ENCODE assay signal across 19 mouse cellular contexts in the genomic region with DNA sequence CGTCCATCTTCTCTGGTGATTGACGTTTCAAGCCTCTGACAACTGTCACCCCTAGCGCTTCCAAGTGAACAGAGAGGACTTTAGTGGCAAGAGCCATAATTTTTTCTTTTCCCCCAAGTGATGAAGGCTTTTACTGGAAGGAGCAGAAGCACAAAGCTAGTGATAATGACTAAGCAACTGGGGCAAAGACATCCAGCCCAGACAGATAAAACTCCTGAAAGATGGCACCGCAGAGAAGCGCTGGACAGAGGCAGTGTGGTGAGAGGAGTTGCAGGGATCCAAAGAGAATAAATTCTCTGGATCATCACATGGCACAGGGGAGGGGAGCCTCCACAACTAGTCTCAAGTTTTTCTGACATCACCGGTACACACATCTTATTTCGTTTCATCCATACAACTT. TPM values are rescaled to one million over a fixed set of nuclear protein-coding genes. Genes with fewer than 3 reads are reported as not detected.
A peak's percentile ranks its signal among the peaks of the same experiment; 100 is the strongest.
DNase-seq lines count a peak whose midpoint lies in the region; ATAC-seq and TF ChIP-seq lines count a peak whose summit lies in the region.
"Had no signal": no experiment of that assay in that cellular context is flagged by ENCODE, and none has a peak within 500 bp of the region (broad histone marks: within the 10 kb centered on the region; RNA-seq: fewer than 3 reads in every experiment).

No protein-coding gene starts in this region.

- H3K4me3 ChIP-seq in hindbrain, postnatal 0 days (ENCODE audit: low read length): no peak overlapping the region
- no peak overlapping the region for H3K4me3 ChIP-seq in hindbrain, embryonic 10.5 days
- H3K4me3 ChIP-seq in liver, postnatal 0 days (ENCODE audit: low read depth, low read length): peak overlapping the region; percentile 91

- no peak for DNase-seq in hindbrain, postnatal 0 days (ENCODE audit: low spot score)
- no peak for DNase-seq in hindbrain, embryonic 10.5 days (ENCODE audit: low spot score)
- peak; percentile 59 for DNase-seq in c-Kit-negative CD71-positive TER-119-positive erythroid progenitor cells, embryonic 14.5 days (ENCODE audit: low read depth, low spot score)
- peak; percentile 71 for DNase-seq in liver
- no peak for DNase-seq in liver, postnatal 0 days
- no peak for DNase-seq in frontal cortex, postnatal 36 days (ENCODE audit: low spot score in 2 of 2)
- no peak for DNase-seq in heart, adult 8-10 months (ENCODE audit: low spot score)
- DNase-seq: adrenal gland, postnatal 25 days; cerebellum, adult 11 months; gastrocnemius, postnatal 25 days; heart, postnatal 36 days; kidney, adult 18-20 months; kidney, postnatal 14 days; layer of hippocampus, adult 9-11 months; right cerebral cortex, postnatal 25 days; thymus, postnatal 14 days had no signal

- no peak overlapping the region for H3K27ac ChIP-seq in hindbrain, postnatal 0 days
- no peak overlapping the region for H3K27ac ChIP-seq in hindbrain, embryonic 10.5 days
- peak overlapping the region; percentile 98 for H3K27ac ChIP-seq in liver, postnatal 0 days (ENCODE audit: low read depth)
- H3K27ac ChIP-seq: limb, embryonic 15.5 days; neural tube, embryonic 15.5 days had no signal

- H3K27me3 ChIP-seq in hindbrain, postnatal 0 days (ENCODE audit: insufficient read depth, low read length): no peaks in the 10 kb centered on the region; the same call in 1 of the 2 replicates
- H3K27me3 ChIP-seq in hindbrain, embryonic 10.5 days (ENCODE audit: insufficient read depth, poor library complexity, severe bottlenecking): peaks cover 65% of the 10 kb centered on the region
- 0 out of 2 replicates have a peak, but pooled peaks cover 6% of the 10 kb centered on the region for H3K27me3 ChIP-seq in liver, postnatal 0 days (ENCODE audit: insufficient read depth, low read length)

- H3K4me1 ChIP-seq in hindbrain, postnatal 0 days (ENCODE audit: insufficient read depth, low read length): peaks cover 8% of the 10 kb centered on the region; the same call in 1 of the 2 replicates
- H3K4me1 ChIP-seq in hindbrain, embryonic 10.5 days (replicated peaks): peaks cover 15% of the 10 kb centered on the region
- H3K4me1 ChIP-seq in liver, postnatal 0 days (ENCODE audit: insufficient read depth): peaks cover 43% of the 10 kb centered on the region

- WGBS in hindbrain, postnatal 0 days: 70% methylated on average over 7 of the region's 7 CpGs
- WGBS in hindbrain, embryonic 10.5 days: 68% methylated on average over 7 of the region's 7 CpGs
- WGBS in liver, postnatal 0 days (ENCODE audit: insufficient replicate concordance): 45% methylated on average over 7 of the region's 7 CpGs

- no peaks in the 10 kb centered on the region for H3K36me3 ChIP-seq in hindbrain, postnatal 0 days (ENCODE audit: insufficient read depth, low read length)
- H3K36me3 ChIP-seq in hindbrain, embryonic 10.5 days: no peaks in the 10 kb centered on the region
- H3K36me3 ChIP-seq in liver, postnatal 0 days (replicated peaks; ENCODE audit: insufficient read depth, low read length): no peaks in the 10 kb centered on the region
- H3K36me3 ChIP-seq: heart, embryonic 12.5 days; limb, embryonic 15.5 days; neural tube, embryonic 15.5 days had no signal

- TF ChIP-seq EP300 in liver, postnatal 0 days (IDR thresholded peaks at IDR 0.05; ENCODE audit: low read depth): 0 out of 2 replicates have a peak, but pooled peaks have one; percentile 31

- no peak for TF ChIP-seq CTCF in hindbrain, postnatal 0 days (IDR thresholded peaks at IDR 0.05; ENCODE audit: low read depth)
- no peak for TF ChIP-seq CTCF in liver, postnatal 0 days (IDR thresholded peaks at IDR 0.05; ENCODE audit: low read depth)

- no peak for ATAC-seq in hindbrain, postnatal 0 days
- no peak for ATAC-seq in liver, postnatal 0 days

- H3K9me3 ChIP-seq in hindbrain, postnatal 0 days (ENCODE audit: low read length): no peaks in the 10 kb centered on the region
- no peaks in the 10 kb centered on the region for H3K9me3 ChIP-seq in hindbrain, embryonic 10.5 days
- H3K9me3 ChIP-seq in liver, postnatal 0 days (ENCODE audit: low read length): no peaks in the 10 kb centered on the region
- H3K9me3 ChIP-seq: heart, embryonic 12.5 days; limb, embryonic 15.5 days; neural tube, embryonic 15.5 days had no signal

- no peak overlapping the region for H3K9ac ChIP-seq in hindbrain, postnatal 0 days (replicated peaks; ENCODE audit: low read length)
- peak overlapping the region; percentile 59 for H3K9ac ChIP-seq in liver, postnatal 0 days (replicated peaks)
- H3K9ac ChIP-seq: limb, embryonic 15.5 days had no signal

- peak overlapping the region; percentile 13; the same call in 1 of the 2 replicates for H3K4me2 ChIP-seq in hindbrain, postnatal 0 days (ENCODE audit: low read depth, low read length)
- H3K4me2 ChIP-seq in liver, postnatal 0 days (ENCODE audit: low read depth, low read length): peak overlapping the region; percentile 93

RNA-seq across cellular contexts. Expression of gene Tmem56, which starts 21.6 kb away (rescaled TPM):
- 8.1 and 13.5 TPM in 2 replicates for total RNA-seq in hindbrain, postnatal 0 days (2014; rRNA removed)
- 3.8 and 3.9 TPM in 2 replicates for polyA plus RNA-seq in hindbrain, postnatal 0 days (2015; fragmentation: Nextera tagmentation; extraction: Ambion mirVana)
- 0.84 and 1.1 TPM in 2 replicates for polyA plus RNA-seq in hindbrain, embryonic 10.5 days (2016; fragmentation: Nextera tagmentation; extraction: Ambion mirVana)
- polyA plus RNA-seq in liver, postnatal 0 days (2015; fragmentation: Nextera tagmentation; extraction: Ambion mirVana): 21.9 and 24.1 TPM in 2 replicates
- total RNA-seq in heart, adult 8-10 months (2022): 1 to 10 TPM; 1.2 to 2.7 (median 2.0) TPM

RNA-seq across cellular contexts. Expression of gene Alg14, which starts 30.3 kb away (rescaled TPM):
- total RNA-seq in hindbrain, postnatal 0 days (2014; rRNA removed): 26.6 and 30.3 TPM in 2 replicates
- 35.3 and 39.5 TPM in 2 replicates for polyA plus RNA-seq in hindbrain, postnatal 0 days (2015; fragmentation: Nextera tagmentation; extraction: Ambion mirVana)
- 35.5 and 41.5 TPM in 2 replicates for polyA plus RNA-seq in hindbrain, embryonic 10.5 days (2016; fragmentation: Nextera tagmentation; extraction: Ambion mirVana)
- 20.1 and 21.3 TPM in 2 replicates for polyA plus RNA-seq in liver, postnatal 0 days (2015; fragmentation: Nextera tagmentation; extraction: Ambion mirVana)
- total RNA-seq in heart, adult 8-10 months (2022): 10 to 100 TPM in 2 of 4 experiments, 1 to 10 TPM in 2; 7.5 to 12.4 (median 10.9) TPM

Comparison
In these comparisons a context has a peak if more than half of its experiments do, and no peak if none do; other contexts are left out.
1. DNase-seq: peak in c-Kit-negative CD71-positive TER-119-positive erythroid progenitor cells, embryonic 14.5 days (single experiment) and liver (single experiment); none in hindbrain, postnatal 0 days (single experiment), hindbrain, embryonic 10.5 days (single experiment), liver, postnatal 0 days (single experiment), frontal cortex, postnatal 36 days (0 of 2) and heart, adult 8-10 months (single experiment).